ENCODE assay signal across 22 mouse cellular contexts in genomic region chr8:120192118-120192517, GRCm38 (mm10). TPM values are rescaled to one million over a fixed set of nuclear protein-coding genes. Genes with fewer than 3 reads are reported as not detected.
A peak's percentile ranks its signal among the peaks of the same experiment; 100 is the strongest.
DNase-seq lines count a peak whose midpoint lies in the region; ATAC-seq lines count a peak whose summit lies in the region.
"Had no signal": no experiment of that assay in that cellular context is flagged by ENCODE, and none has a peak within 500 bp of the region (broad histone marks: within the 10 kb centered on the region; RNA-seq: fewer than 3 reads in every experiment).

No protein-coding gene starts in this region.

- H3K9ac ChIP-seq in heart, embryonic 15.5 days, result no peak overlapping the region
- no peak overlapping the region for H3K9ac ChIP-seq in midbrain, embryonic 15.5 days
- H3K9ac ChIP-seq in stomach, embryonic 16.5 days (ENCODE audit: low read length), result no peak overlapping the region
- H3K9ac ChIP-seq: forebrain, embryonic 15.5 days; kidney, embryonic 15.5 days had no signal

- H3K27me3 ChIP-seq in heart, embryonic 15.5 days, result no peaks in the 10 kb centered on the region
- H3K27me3 ChIP-seq in midbrain, embryonic 10.5 days (ENCODE audit: low read depth, poor library complexity, severe bottlenecking), result no peaks in the 10 kb centered on the region
- H3K27me3 ChIP-seq in midbrain, embryonic 15.5 days (replicated peaks), result no peaks in the 10 kb centered on the region
- no peaks in the 10 kb centered on the region for H3K27me3 ChIP-seq in limb, embryonic 10.5 days (ENCODE audit: low read depth, poor library complexity, severe bottlenecking)
- H3K27me3 ChIP-seq in stomach, embryonic 16.5 days (ENCODE audit: control insufficient read depth, insufficient read depth, low read length), result no peaks in the 10 kb centered on the region
- H3K27me3 ChIP-seq: forebrain, embryonic 15.5 days; kidney, embryonic 15.5 days had no signal

- H3K4me2 ChIP-seq in heart, embryonic 15.5 days, result no peak overlapping the region
- no peak overlapping the region for H3K4me2 ChIP-seq in midbrain, embryonic 15.5 days
- no peak overlapping the region for H3K4me2 ChIP-seq in stomach, embryonic 16.5 days (ENCODE audit: low read depth, low read length)
- H3K4me2 ChIP-seq: forebrain, embryonic 15.5 days had no signal

- DNase-seq in heart, adult 9 months (ENCODE audit: low spot score in 2 of 2), result no peak
- DNase-seq in midbrain, embryonic 10.5 days (ENCODE audit: low spot score), result no peak
- DNase-seq in limb, embryonic 10.5 days (ENCODE audit: low spot score), result no peak
- no peak for DNase-seq in adrenal gland, postnatal 4 days (ENCODE audit: low spot score in 2 of 2)
- no peak for DNase-seq in spleen, adult 18-20 months
- DNase-seq: cerebellum, adult 18-20 months; lung, postnatal 10 days; right cerebral cortex, postnatal 14 days; thymus, adult 2 months had no signal

- peaks cover 28% of the 10 kb centered on the region for H3K4me1 ChIP-seq in heart, embryonic 15.5 days (replicated peaks)
- peaks cover 29% of the 10 kb centered on the region for H3K4me1 ChIP-seq in midbrain, embryonic 10.5 days
- peaks cover 14% of the 10 kb centered on the region for H3K4me1 ChIP-seq in midbrain, embryonic 15.5 days
- H3K4me1 ChIP-seq in limb, embryonic 10.5 days, result peaks cover 39% of the 10 kb centered on the region
- peaks cover 14% of the 10 kb centered on the region for H3K4me1 ChIP-seq in stomach, embryonic 16.5 days (ENCODE audit: control insufficient read depth, insufficient read depth, low read length)

- no peaks in the 10 kb centered on the region for H3K36me3 ChIP-seq in heart, embryonic 15.5 days
- no peaks in the 10 kb centered on the region for H3K36me3 ChIP-seq in midbrain, embryonic 10.5 days
- no peaks in the 10 kb centered on the region for H3K36me3 ChIP-seq in midbrain, embryonic 15.5 days (replicated peaks)
- H3K36me3 ChIP-seq in limb, embryonic 10.5 days, result no peaks in the 10 kb centered on the region
- H3K36me3 ChIP-seq in stomach, embryonic 16.5 days (ENCODE audit: control insufficient read depth, insufficient read depth, low read length), result no peaks in the 10 kb centered on the region
- H3K36me3 ChIP-seq: forebrain, embryonic 15.5 days; kidney, embryonic 15.5 days had no signal

- peak overlapping the region; percentile 93 for H3K27ac ChIP-seq in heart, embryonic 15.5 days
- peak overlapping the region; percentile 77; the same call in 1 of the 2 replicates for H3K27ac ChIP-seq in midbrain, embryonic 10.5 days (replicated peaks)
- H3K27ac ChIP-seq in midbrain, embryonic 15.5 days, result no peak overlapping the region
- peak overlapping the region; percentile 87 for H3K27ac ChIP-seq in limb, embryonic 10.5 days
- peak overlapping the region; percentile 94; the same call in 1 of the 2 replicates for H3K27ac ChIP-seq in stomach, embryonic 16.5 days (ENCODE audit: low read length)

- 98% methylated on average over 5 of the region's 5 CpGs for WGBS in heart, embryonic 15.5 days
- WGBS in midbrain, embryonic 10.5 days, result 91% methylated on average over 5 of the region's 5 CpGs
- WGBS in midbrain, embryonic 15.5 days, result 95% methylated on average over 5 of the region's 5 CpGs
- WGBS in limb, embryonic 10.5 days, result 96% methylated on average over 5 of the region's 5 CpGs
- 98% methylated on average over 5 of the region's 5 CpGs for WGBS in stomach, embryonic 16.5 days

- no peak overlapping the region for H3K4me3 ChIP-seq in heart, embryonic 15.5 days
- no peak overlapping the region for H3K4me3 ChIP-seq in midbrain, embryonic 10.5 days
- no peak overlapping the region for H3K4me3 ChIP-seq in midbrain, embryonic 15.5 days
- H3K4me3 ChIP-seq in limb, embryonic 10.5 days, result no peak overlapping the region
- H3K4me3 ChIP-seq in stomach, embryonic 16.5 days (replicated peaks; ENCODE audit: low read length), result no peak overlapping the region
- H3K4me3 ChIP-seq: erythroblast, embryonic 14.5 days; forebrain, embryonic 15.5 days; kidney, embryonic 15.5 days; layer of hippocampus, adult 2 months had no signal

- no peaks in the 10 kb centered on the region for H3K9me3 ChIP-seq in heart, embryonic 15.5 days (replicated peaks)
- peaks cover 8% of the 10 kb centered on the region; the same call in 1 of the 2 replicates for H3K9me3 ChIP-seq in midbrain, embryonic 10.5 days (replicated peaks)
- no peaks in the 10 kb centered on the region for H3K9me3 ChIP-seq in midbrain, embryonic 15.5 days
- 0 out of 2 replicates have a peak, but pooled peaks cover 2% of the 10 kb centered on the region for H3K9me3 ChIP-seq in limb, embryonic 10.5 days (replicated peaks)
- no peaks in the 10 kb centered on the region for H3K9me3 ChIP-seq in stomach, embryonic 16.5 days (replicated peaks; ENCODE audit: control insufficient read depth, low read length)
- H3K9me3 ChIP-seq: forebrain, embryonic 15.5 days; kidney, embryonic 15.5 days had no signal

- ATAC-seq in heart, embryonic 15.5 days (replicated peaks; ENCODE audit: insufficient number of reproducible peaks, insufficient read depth, low FRiP score, low read depth), result no peak
- no peak for ATAC-seq in midbrain, embryonic 15.5 days (replicated peaks)
- no peak for ATAC-seq in stomach, embryonic 16.5 days (ENCODE audit: insufficient read depth, low FRiP score)
- ATAC-seq: hindbrain, postnatal 0 days had no signal

RNA-seq across cellular contexts. Expression of gene Fam92b, which starts 14.9 kb away (rescaled TPM):
- 0.36 and 0.38 TPM in 2 replicates for polyA plus RNA-seq in heart, embryonic 15.5 days (2015; fragmentation: Nextera tagmentation; extraction: Ambion mirVana)
- polyA plus RNA-seq in midbrain, embryonic 10.5 days (2016; fragmentation: Nextera tagmentation; extraction: Ambion mirVana), result 2.6 and 3.3 TPM in 2 replicates
- 2.1 and 2.2 TPM in 2 replicates for polyA plus RNA-seq in midbrain, embryonic 15.5 days (2015; fragmentation: Nextera tagmentation; extraction: Ambion mirVana)
- 0.16 TPM in 1 of 2 replicates, not detected in the other for polyA plus RNA-seq in limb, embryonic 10.5 days (2016; fragmentation: Nextera tagmentation; extraction: Ambion mirVana)
- polyA plus RNA-seq in stomach, embryonic 16.5 days (2015; fragmentation: Nextera tagmentation; extraction: Ambion mirVana), result 0.57 and 0.72 TPM in 2 replicates
- total RNA-seq in adrenal gland, postnatal 4 days (2021), result 1 to 10 TPM; 1.6 to 2.3 TPM
- total RNA-seq: ES-E14; gastrocnemius, adult 8-10 months; liver, adult 2 months had no signal
- polyA plus RNA-seq: C2C12; erythroblast, embryonic 14.5 days; heart, embryonic 14.5 days; liver, adult 2 months had no signal

RNA-seq across cellular contexts. Expression of gene Gse1, which starts 36.1 kb away (rescaled TPM):
- polyA plus RNA-seq in heart, embryonic 15.5 days (2015; fragmentation: Nextera tagmentation; extraction: Ambion mirVana), result 8.9 and 10.8 TPM in 2 replicates
- 12.7 and 15.6 TPM in 2 replicates for polyA plus RNA-seq in midbrain, embryonic 10.5 days (2016; fragmentation: Nextera tagmentation; extraction: Ambion mirVana)
- polyA plus RNA-seq in midbrain, embryonic 15.5 days (2015; fragmentation: Nextera tagmentation; extraction: Ambion mirVana), result 21.2 and 23.4 TPM in 2 replicates
- 6.7 and 8.1 TPM in 2 replicates for polyA plus RNA-seq in limb, embryonic 10.5 days (2016; fragmentation: Nextera tagmentation; extraction: Ambion mirVana)
- 6.0 and 6.9 TPM in 2 replicates for polyA plus RNA-seq in stomach, embryonic 16.5 days (2015; fragmentation: Nextera tagmentation; extraction: Ambion mirVana)
- total RNA-seq in adrenal gland, postnatal 4 days (2021), result 10 to 100 TPM; 58.1 to 60.7 TPM
